Mouse (Mus musculus): Measurements from ENCODE around the gene Lpp.
"Not testable (repeated sequence)": the region's sequence is repeated elsewhere in the genome, so short reads cannot be mapped to it uniquely, and the experiment has no call there.

The Lpp gene

DNA sequence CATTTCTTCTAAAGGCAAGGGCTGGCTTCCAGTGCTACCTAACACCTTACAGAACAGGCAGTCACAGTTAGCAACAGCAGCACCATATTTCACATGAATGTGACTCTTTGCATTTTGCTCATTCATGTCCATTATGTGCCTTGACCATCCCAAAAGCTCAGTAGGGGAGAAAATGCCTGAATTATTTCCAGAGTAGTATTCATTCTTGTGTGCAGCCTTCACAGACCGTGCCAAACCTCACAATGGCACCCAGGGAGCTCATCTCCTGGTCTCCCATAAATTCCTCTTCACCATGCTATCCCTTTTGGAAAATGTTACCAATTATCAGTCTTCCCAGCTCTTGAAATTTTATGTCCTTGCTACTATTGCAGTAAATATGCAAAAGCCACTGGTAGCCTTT lies 584.9 kb downstream of the Lpp start:
- CTCF ChIA-PET = no interaction called here
- POLR2A ChIA-PET = interaction anchor here in 1 of 4 experiments (0.5 kb wide), 1 partner anchor 363 kb away, joined by 5 read pairs; no protein-coding TSS in a partner anchor

DNA sequence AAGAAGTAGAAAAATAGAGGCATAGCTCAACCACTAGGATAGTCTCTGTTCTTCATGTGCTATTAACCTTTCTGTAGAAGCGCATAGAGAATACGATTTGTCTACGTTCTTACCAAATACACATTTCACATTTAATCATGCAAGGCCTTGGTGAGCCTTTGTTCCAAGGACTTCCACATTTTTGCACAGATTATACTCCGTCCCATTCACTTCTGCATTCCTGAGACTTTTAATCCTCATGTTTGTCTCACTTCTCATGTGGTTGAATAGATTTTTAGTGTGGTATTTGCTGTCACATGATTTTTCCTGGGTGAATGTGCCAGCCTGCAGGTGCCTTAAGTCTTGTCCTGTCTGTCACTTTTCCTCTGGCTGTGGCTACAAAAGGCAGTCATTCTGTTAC lies 586.1 kb downstream of the Lpp start:
- POLR2A ChIA-PET = interaction anchor here in 1 of 4 experiments (1.2 kb wide), 1 partner anchor 80 kb away, joined by 3 read pairs; no protein-coding TSS in a partner anchor
- CTCF ChIA-PET = no interaction called here

DNA sequence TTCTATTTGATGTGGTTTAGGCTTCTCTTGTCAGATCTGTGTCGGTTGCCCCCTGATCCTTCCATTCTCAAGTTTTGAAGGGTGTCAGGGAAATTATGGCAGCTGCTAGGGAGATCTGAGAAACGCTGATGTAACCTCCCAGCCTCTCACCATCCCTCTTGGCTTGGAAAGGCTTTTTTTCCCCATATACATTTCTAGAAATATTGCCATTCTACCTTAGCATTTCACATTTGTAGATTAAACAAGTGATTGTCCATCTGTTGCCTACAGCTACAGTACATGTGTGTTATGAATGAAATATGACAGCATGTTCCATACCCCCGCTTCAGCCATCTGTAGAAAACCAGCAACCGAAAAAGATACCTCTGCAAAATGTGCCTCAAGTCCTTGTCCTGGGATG lies 589.5 kb downstream of the Lpp start:
- POLR2A ChIA-PET = interaction anchor here in 2 of 4 experiments (0.6 to 0.8 kb wide), 2 partner anchors 29 to 900 kb away, joined by 3 to 4 read pairs; no protein-coding TSS in a partner anchor
- CTCF ChIA-PET = no interaction called here

DNA sequence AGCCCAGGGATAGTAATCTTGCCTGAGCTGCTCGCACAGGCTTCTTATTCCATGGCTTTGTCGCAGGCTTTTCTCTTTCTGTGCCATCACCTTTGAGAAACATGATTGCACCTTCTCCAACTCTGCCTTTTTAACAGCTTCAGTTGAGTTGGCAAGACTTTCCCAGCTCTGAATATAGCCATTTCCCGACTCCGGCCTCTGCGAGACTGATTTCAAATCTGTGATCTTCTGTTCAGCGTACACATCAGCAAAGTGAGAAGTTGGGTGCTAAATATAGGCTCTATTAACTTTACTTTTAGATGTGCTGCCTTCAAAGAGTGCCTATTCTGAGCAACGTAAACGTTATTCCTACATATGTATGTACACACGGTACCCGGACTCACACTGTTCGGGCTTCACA lies 597.0 kb downstream of the Lpp start:
- ChIA-PET CTCF (no interaction called here), POLR2A (no interaction called here)

DNA sequence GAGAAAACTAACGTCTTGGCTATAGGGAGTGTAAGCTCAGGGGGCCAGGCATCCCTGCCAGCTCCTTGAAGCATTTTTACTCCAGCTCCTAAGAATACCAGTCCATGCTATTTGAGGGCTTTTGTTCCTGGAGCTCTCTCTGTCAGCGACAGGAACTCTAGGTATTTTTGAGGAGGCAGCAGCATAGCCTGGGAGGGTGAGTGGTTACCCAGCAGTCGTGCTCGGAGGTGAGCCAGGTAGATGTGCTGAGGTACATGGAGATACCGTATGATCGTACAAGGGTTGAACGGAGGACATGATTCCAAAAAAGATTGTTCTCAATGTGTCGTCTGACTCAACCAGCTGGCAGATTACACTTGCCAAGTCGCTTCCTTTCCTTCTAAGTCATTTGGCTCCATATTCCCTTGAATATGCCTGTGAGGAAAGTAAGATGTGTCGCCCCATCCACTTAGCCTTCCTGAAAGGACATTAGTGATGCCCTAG lies 597.8 kb downstream of the Lpp start:
- CTCF ChIA-PET = no interaction called here
- POLR2A ChIA-PET = no interaction called here

DNA sequence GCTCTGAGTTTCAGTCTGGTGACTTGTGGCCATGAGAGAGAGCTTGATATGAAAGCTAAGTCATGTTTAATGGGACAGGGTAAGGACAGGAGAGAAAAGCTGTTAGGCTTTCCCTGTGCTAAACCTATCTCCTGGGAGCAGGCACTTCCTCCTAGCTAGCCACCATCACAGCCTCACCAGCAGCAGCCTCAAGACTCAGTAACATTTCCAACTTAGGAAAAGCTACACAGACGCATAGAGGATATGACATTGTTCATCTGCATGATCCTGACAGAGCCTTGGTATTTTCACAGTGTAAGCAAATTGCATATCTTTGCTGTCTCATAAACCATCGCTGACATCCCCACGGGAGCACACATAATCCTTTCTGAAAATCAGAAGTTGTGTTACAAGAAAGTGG lies 598.7 kb downstream of the Lpp start:
- ChIA-PET CTCF (interaction anchor here in 2 of 4 experiments (0.6 to 0.9 kb wide), 2 partner anchors 10 to 47 kb away, joined by 3 to 6 read pairs; no protein-coding TSS in a partner anchor), POLR2A (no interaction called here)

DNA sequence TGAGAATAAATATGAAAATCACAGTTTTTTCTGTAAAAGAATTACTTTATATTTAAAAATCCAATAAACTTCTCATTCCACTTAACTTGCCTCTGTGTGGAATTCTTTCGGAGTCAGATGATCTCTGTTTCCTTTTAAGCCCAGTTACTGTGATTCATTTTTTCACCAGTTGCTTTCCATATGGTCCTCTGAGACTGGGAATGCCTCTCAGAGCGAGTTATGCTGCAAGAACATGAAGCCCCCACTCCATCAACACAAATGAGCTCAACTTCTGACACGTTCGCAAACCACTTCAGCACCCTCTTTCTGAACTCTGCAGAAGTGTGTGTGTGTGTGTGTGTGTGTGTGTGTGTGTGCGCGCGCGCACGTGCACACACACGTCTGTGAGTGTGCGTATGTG lies 599.2 kb downstream of the Lpp start:
- CTCF ChIA-PET = no interaction called here
- POLR2A ChIA-PET = no interaction called here

DNA sequence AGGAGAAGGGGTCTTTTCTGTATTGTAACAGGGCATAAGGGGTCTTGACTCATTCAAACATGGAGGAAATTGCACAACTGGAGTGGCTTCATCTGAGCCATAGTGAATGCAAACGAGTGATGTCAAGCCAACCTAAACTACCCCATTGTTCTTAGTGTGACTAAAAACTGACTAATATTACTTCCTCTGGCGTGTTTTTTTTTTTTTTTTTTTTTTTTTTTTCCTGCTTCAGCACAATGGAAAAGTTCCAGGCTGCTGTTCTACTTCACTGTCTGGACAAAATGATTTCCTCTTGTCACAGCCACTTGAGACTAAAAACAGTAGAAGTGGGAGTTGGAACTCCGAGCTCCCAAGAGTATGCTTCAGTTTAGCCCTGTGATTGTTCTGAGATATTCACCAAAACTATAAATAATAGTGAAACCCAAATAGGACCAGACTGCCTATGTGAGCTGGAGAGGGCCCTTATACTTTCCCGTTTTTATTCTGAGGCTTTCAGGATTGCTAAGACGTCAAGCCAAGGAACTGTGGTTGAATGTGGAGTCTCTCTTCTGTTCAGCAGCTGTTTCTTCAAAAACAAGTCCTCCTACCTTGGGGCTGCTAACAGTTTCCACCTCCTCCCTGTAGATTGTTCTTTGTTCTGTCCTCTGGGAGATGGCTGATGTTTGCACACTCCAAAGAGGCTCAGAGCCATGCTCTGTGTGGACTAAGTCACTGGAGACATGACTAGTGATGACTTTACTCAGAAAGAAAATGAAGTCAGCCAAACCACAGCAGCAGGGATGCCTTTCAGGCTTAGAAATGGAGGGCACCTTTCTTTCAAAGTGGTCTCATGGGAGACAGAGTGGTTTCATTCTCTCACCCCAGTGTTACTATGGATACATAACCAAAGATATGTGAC lies 617.9 kb downstream of the Lpp start:
- CTCF ChIA-PET = interaction anchor here in 1 of 4 experiments (0.7 kb wide), 1 partner anchor 41 kb away, joined by 6 read pairs; no protein-coding TSS in a partner anchor
- POLR2A ChIA-PET = interaction anchor here in 1 of 4 experiments (0.7 to 2.4 kb wide), 4 partner anchors 29 to 174 kb away, joined by 3 to 5 read pairs (median 4); no protein-coding TSS in a partner anchor

DNA sequence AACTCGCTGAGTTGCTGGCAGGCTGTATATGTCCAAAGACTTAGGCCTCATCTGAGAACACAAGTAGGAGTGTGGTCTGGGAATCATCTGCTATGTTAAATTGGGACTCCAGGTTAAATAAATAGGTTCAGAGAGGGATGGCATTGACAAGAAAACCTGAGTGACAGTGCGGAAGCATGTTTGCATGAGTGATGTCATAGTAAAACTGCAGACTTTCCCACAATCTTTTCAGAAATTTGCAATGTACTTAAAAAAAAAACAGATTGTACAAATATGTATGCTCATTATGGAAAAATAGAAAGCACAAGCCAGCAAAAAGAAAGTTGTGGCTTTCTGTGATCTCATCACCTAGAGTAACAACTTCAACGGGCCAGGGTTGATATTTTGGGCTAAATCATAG lies 619.6 kb downstream of the Lpp start:
- ChIA-PET CTCF (no interaction called here), POLR2A (interaction anchor here in 1 of 4 experiments (0.7 kb wide), 1 partner anchor 51 kb away, joined by 3 read pairs; no protein-coding TSS in a partner anchor)

DNA sequence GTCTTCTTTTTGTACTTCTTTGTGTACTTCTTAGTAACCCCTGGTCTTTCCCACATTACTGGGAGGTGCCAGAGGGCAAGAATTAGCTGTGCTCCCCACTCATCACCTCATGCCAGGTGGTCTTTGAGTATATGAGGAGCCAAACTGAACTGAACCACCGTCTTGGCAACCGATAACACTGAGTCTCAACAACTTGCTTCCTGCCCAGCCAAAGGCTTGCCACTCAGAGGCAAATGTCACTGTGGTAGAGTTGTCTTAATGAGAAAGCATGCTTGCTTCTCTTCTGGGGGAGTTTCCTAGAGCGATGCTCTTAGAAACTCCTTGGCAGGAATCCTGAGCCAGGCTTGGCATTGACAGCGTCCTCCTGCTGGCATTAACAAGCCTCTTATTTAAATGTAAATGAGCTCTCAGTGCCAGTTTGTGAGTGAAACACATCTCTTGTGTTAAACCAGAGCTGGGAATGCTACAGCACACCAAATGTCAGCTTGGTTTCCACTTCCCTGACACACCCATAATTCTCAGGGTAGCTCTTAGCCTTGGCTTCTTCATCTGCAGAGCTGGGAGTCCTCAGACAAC lies 623.0 kb downstream of the Lpp start:
- POLR2A ChIA-PET = interaction anchor here in 1 of 4 experiments (1.0 to 1.3 kb wide), 2 partner anchors 9 to 44 kb away, joined by 3 to 4 read pairs; no protein-coding TSS in a partner anchor
- CTCF ChIA-PET = no interaction called here

DNA sequence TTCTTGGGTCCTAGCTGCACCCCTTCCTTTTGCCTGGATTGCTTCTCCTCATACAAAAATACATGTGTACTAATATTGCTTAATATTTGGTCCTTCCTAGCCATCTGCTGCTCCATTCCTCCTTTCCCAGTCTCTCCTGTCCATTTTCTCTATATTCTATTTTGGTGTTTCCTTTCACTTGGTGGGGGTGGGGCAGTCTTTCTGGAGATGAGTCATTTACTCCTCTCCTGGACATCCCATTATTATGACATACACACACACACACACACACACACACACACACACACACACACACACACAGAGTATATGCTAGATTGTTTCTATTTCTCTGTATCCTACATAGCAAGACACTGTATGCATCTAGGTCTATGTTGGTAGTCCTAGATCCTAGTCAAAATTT lies 623.7 kb downstream of the Lpp start:
- ChIA-PET CTCF (no interaction called here), POLR2A (interaction anchor here in 1 of 4 experiments (1.7 kb wide), 1 partner anchor 42 kb away, joined by 4 read pairs; no protein-coding TSS in a partner anchor)

DNA sequence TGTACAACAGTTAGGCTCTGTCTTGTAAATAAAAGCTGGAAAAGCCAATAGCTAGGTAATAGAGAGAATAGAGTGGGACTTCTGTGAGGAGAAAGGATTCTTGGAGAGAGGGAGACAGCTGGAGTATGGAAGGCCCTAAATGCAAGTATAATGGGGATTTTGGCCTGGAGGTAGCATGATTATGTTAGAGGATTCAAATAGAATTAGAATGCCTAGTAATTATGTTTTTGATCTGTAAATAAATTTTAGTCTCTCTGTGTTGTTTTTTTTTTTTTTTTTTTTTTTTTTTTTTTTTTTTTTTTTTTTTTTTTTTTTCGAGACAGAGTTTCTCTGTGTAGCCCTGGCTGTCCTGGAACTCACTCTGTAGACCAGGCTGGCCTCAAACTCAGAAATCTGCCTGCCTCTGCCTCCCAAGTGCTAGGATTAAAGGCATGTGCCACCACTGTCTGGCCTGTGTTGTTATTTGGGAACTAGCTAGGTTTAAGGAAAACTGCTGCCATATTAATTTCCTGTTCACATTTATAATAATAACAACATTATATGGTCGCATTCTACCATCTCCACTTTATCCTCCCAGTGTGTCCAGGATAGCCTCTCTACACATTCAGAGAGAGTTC lies 628.5 kb downstream of the Lpp start:
- CTCF ChIA-PET = not testable (repeated sequence)
- POLR2A ChIA-PET = interaction anchor here in 1 of 4 experiments (0.6 kb wide), 1 partner anchor 43 kb away, joined by 3 read pairs; no protein-coding TSS in a partner anchor

DNA sequence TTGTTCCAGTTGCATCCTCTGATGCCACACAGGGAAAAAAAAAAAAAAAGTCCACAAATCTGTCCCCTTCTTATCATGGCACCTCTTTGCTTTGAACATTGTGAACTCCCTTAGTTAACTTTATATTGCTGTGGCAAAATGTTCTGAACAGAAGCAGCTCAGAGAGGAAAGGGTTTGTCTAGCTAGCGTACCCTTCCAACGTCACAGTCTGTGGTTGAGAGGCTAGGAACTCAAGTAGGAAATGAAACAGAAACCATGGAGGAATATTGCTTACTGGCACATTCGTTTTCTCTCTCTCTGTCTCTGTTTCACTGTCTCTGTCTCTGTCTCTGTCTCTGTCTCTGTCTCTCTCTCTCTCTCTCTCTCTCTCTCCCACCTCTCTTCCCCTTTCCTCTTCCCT lies 631.3 kb downstream of the Lpp start:
- CTCF ChIA-PET = interaction anchor here in 1 of 4 experiments (0.7 kb wide), 1 partner anchor 415 kb away, joined by 3 read pairs; no protein-coding TSS in a partner anchor
- POLR2A ChIA-PET = interaction anchor here in 3 of 4 experiments (0.5 to 1.4 kb wide), 6 partner anchors 9 to 999 kb away, joined by 3 to 6 read pairs (median 4); no protein-coding TSS in a partner anchor

DNA sequence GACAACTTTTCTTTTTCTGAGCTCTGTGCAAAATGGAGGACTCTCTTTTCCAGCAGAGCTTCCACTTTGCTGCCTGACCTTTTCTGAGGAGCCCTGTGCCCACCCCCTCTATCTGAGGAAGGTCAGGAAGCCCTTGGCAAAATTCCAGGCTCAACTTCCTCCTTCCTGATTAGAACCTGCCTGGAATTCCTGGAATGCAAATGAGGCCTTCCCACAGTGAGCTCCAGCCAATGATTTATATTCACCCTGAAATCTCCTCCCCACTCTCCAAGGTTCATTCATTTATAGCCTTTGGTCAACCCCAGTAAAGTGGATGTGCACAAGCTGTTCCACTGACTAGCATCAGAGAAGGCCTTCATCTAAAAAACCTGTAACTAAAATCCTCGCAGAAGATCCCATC lies 632.9 kb downstream of the Lpp start:
- POLR2A ChIA-PET = interaction anchor here (0.6 to 2.0 kb wide), 19 partner anchors 9 to 65 kb away, joined by 3 to 11 read pairs (median 4); no protein-coding TSS in a partner anchor
- CTCF ChIA-PET = interaction anchor here (0.6 to 1.3 kb wide), 5 partner anchors 11 to 1072 kb away, joined by 3 to 9 read pairs (median 4); no protein-coding TSS in a partner anchor

DNA sequence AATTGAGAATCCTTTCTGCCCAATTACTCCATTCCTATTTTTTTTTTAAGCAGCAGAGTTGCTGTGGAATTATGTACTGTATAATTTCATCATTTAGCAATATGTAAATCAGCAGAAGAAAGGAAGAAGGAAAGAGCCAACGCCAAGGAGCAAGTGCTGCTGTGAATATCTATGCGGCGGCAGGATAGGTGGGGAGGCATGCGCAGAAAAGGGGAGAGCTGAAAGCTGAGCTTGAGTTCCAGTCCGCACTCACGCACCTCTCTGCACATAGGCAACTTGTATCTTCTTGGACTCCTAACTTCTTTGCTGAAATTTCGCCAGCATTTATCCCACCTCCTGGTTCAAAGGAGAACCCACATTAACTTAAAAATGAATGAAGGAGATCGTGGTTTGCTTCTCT lies 636.2 kb downstream of the Lpp start:
- CTCF ChIA-PET = no interaction called here
- POLR2A ChIA-PET = no interaction called here

DNA sequence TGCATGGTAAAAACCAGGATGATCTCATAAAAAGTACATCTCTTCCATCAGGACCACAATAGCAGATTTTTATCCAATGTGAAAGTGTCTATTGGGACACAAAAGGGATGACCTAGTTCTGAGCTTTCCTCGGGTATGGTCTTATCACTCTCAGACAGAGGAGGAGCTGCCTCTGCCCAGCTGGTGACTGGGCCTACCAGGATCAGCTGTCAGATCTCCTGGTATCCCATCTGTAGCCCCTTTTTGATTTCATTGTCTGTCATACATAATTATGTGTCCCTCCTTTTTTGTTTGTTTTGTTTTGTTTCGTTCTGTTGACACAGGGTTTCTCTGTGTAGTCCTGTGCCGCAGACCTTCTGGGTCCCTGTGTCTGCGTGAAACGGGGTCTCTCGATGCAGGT lies 644.1 kb downstream of the Lpp start:
- ChIA-PET CTCF (interaction anchor here in 2 of 4 experiments (0.6 to 1.3 kb wide), 2 partner anchors 11 to 43 kb away, joined by 3 to 5 read pairs; no protein-coding TSS in a partner anchor), POLR2A (interaction anchor here in 3 of 4 experiments (0.7 to 9.8 kb wide), 10 partner anchors 13 to 1049 kb away, joined by 3 to 296 read pairs (median 8); partner anchors contain the start of genes Bcl6 (in 1 of the 3), Gm37419 (in 1 of the 3) and Lpp (in 1 of the 3))

DNA sequence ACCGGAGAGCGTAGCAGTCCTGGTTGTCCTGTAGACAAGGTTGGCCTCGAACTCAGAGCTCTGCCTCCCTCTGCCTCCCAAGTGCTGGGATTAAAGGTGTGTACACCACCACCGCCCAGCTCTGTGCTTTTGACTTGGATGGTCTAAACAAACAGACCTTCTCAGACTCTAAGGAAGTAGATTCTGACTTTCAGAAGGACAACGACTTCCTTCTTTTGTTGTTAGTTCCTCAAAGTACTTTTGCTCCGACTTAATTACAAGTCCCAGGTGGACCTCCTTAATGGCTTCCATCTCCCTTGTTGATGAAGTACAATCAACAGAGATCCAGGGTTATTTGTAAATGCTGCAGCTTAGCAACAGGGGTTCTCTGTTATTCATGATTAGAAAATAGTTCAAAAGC lies 645.2 kb downstream of the Lpp start:
- CTCF ChIA-PET = interaction anchor here (0.5 to 2.0 kb wide), 11 partner anchors 12 to 1713 kb away, joined by 3 to 6 read pairs (median 4); no protein-coding TSS in a partner anchor
- POLR2A ChIA-PET = interaction anchor here (0.5 to 9.8 kb wide), 34 partner anchors 11 to 1116 kb away, joined by 3 to 296 read pairs (median 6); partner anchors contain the start of genes Bcl6 (in 3 of the 4), Gm37419 (in 3 of the 4) and Lpp (in 2 of the 4)

DNA sequence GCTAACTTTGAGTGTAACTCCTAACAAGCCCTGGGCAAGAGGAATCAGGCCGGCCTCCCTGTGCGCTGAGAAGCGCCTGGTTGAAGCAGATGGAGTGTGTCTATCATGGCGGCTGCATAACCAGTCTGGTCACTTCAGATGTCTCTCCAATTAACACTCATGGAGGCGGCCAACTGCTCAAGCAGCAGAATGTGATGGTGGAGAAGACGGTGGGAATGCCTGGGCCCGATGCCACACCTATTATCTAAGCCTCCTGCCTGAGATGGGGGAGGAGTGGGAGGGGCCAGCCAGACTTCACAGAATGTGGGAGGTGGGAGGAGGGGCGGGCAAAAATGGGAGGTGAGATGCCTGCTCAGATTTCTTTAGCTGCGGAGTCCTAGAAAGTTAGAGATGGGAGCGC lies 646.6 kb downstream of the Lpp start:
- CTCF ChIA-PET = interaction anchor here in 1 of 4 experiments (2.0 kb wide), 1 partner anchor 19 kb away, joined by 6 read pairs; no protein-coding TSS in a partner anchor
- POLR2A ChIA-PET = interaction anchor here (0.6 to 9.8 kb wide), 26 partner anchors 8 to 1057 kb away, joined by 3 to 296 read pairs (median 6); partner anchors contain the start of genes Bcl6 (in 2 of the 4) and Gm37419 (in 2 of the 4)

Data from embryonic stem cell, embryonic (primary cell).